Mouse (Mus musculus): Measurements from ENCODE around the gene Cep112.

DNA sequence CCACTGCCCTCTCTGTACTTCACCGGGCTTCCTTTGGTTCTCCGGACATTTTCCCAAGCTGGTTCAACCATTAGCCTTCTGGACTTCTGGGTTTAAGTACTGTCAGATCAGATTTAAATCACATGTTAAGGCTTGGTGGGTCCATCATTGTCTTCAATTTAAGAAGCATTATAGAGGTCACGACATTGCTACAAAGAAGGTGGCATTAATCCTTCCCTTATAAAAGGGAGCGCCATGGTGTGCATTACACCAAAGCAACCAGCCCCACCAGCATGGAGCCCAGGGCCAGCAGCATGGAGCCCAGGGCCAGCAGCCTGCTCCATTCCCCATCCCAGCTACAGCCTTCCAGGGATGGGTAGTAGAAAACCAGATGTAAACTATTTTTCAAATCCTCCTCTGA, 411.7 kb downstream of the Cep112 start:
- no peak for TF ChIP-seq CTCF (IDR thresholded peaks at IDR 0.05; ENCODE audit: insufficient read depth, low read depth, low read length)
- no peak for TF ChIP-seq POLR2A (IDR thresholded peaks at IDR 0.05; ENCODE audit: insufficient read depth, low read depth, low read length)

All from olfactory bulb, adult 2 months (tissue).